In genomic region chr11:30161173-30161650, GRCm38 (mm10) we compare ENCODE assay signal across 7 mouse cellular contexts.
DNase-seq lines count a peak whose midpoint lies in the region; ATAC-seq lines count a peak whose summit lies in the region.

No protein-coding gene starts in this region.

- peak; percentile 74 for DNase-seq in adrenal gland, adult 2 months
- peak; percentile 49 to 76 for DNase-seq in gastrocnemius, postnatal 36 days
- DNase-seq in left cerebral cortex, postnatal 14 days (ENCODE audit: low spot score in 2 of 2): peak; percentile 30 to 50
- DNase-seq in testis, postnatal 10 days (ENCODE audit: low spot score): peak; percentile 65

- WGBS in intestine, embryonic 15.5 days: 16% methylated on average over 6 of the region's 6 CpGs
- WGBS in midbrain, embryonic 13.5 days: 22% methylated on average over 6 of the region's 6 CpGs

- ATAC-seq in common myeloid progenitor, adult 5-6 weeks (replicated peaks; ENCODE audit: low read depth, poor library complexity, severe bottlenecking): 0 out of 2 replicates have a peak, but pooled peaks have one; percentile 20
- peak; percentile 85 for ATAC-seq in intestine, embryonic 15.5 days
- peak; percentile 74 for ATAC-seq in midbrain, embryonic 13.5 days

- intact Hi-C loops in gastrocnemius, postnatal 36 days (cut with DNase I): no loop called here
- intact Hi-C loops in left cerebral cortex, postnatal 14 days (cut with DNase I): no loop called here

- H3K27ac ChIP-seq in intestine, embryonic 15.5 days: peak overlapping the region; percentile 64
- peak overlapping the region; percentile 16; the same call in 1 of the 2 replicates for H3K27ac ChIP-seq in midbrain, embryonic 13.5 days

- peaks cover 26% of the 10 kb centered on the region for H3K4me1 ChIP-seq in intestine, embryonic 15.5 days (replicated peaks)
- H3K4me1 ChIP-seq in midbrain, embryonic 13.5 days (replicated peaks): peaks cover 18% of the 10 kb centered on the region

- no peaks in the 10 kb centered on the region for H3K27me3 ChIP-seq in intestine, embryonic 15.5 days (replicated peaks)
- H3K27me3 ChIP-seq in midbrain, embryonic 13.5 days: no peaks in the 10 kb centered on the region

- no peak overlapping the region for H3K9ac ChIP-seq in intestine, embryonic 15.5 days
- no peak overlapping the region for H3K9ac ChIP-seq in midbrain, embryonic 13.5 days (replicated peaks)

- no peak overlapping the region for H3K4me3 ChIP-seq in intestine, embryonic 15.5 days (replicated peaks)
- no peak overlapping the region for H3K4me3 ChIP-seq in midbrain, embryonic 13.5 days (replicated peaks)

- peaks cover 4% of the 10 kb centered on the region; the same call in 1 of the 2 replicates for H3K36me3 ChIP-seq in intestine, embryonic 15.5 days
- H3K36me3 ChIP-seq in midbrain, embryonic 13.5 days: peaks cover 7% of the 10 kb centered on the region; the same call in 1 of the 2 replicates

- H3K4me2 ChIP-seq in intestine, embryonic 15.5 days (replicated peaks): no peak overlapping the region
- no peak overlapping the region for H3K4me2 ChIP-seq in midbrain, embryonic 13.5 days (replicated peaks)

- H3K9me3 ChIP-seq in intestine, embryonic 15.5 days: no peaks in the 10 kb centered on the region
- no peaks in the 10 kb centered on the region for H3K9me3 ChIP-seq in midbrain, embryonic 13.5 days

Comparison
In these comparisons a context has a peak if more than half of its experiments do, and no peak if none do; other contexts are left out.
1. ATAC-seq: peak in every context shown above with its lines; median percentile 85 in intestine, embryonic 15.5 days; 74 in midbrain, embryonic 13.5 days; 20 in common myeloid progenitor, adult 5-6 weeks.